Mouse (Mus musculus) layer of hippocampus, postnatal 25 days (tissue): ENCODE results near the gene Samd15. TPM values are rescaled to one million over a fixed set of nuclear protein-coding genes. Genes with fewer than 3 reads are reported as not detected.
A peak's percentile ranks its signal among the peaks of the same experiment; 100 is the strongest.
"Not testable (repeated sequence)": the region's sequence is repeated elsewhere in the genome, so short reads cannot be mapped to it uniquely, and the experiment has no call there.

Source experiments
- DNase-seq, 2 experiments: peaks; one replicate each; pipeline ENCODE4 v3.0.0; 2022; ENCODE audit warnings: mixed read lengths in 2 of 2, low spot score in 1 of 2; ENCODE audit errors: extremely low spot score in 1 of 2
- total RNA-seq, 2 experiments: library from RNA; stranded (reverse); gene quantifications; 2 replicates each; pipeline ENCODE4 v1.2.3; 2021

The Samd15 gene
- total RNA-seq, result 1 to 10 TPM; 2.2 to 3.9 TPM

DNA sequence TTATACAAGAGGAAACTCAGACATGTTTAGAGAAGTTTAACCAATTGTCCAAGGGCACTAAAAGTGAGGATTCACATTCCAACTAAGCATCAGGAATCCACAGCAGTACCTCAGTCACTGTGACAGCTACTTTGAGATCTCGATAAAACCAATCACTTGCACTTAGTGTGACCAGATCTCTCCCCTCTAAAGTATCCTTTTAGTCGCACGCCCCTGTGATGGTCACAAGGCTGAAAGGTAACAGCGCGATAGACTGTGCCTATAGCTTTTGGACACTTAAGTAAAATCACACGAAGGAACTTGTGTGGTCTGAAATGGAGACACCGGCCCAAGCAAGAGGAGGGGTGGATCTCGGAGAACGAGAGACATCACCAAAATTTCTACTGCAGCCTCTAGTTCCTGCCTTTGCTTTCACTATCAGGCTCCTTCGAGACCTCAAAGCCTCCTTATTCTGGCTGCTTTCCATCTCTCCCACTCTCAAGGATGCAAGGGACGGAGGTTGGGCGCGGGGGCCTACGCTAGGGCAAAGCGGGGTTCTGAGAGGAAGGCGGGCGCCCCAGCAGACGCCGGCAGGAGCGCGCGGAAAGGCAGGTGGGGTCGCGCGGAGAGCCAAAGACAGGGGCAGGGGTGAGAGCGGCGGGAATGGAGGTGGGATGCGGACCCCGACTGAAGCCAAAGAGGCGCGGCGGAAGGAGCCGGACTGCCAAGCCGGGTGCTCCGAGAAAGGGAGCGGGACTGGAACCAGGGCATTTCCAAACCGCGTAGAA is at the start of gene Samd15:
Samd15 (plus strand) TSS at position 518 of the 767 bp plus-strand sequence.
- peak; percentile 35 to 39 for DNase-seq

GRCm38 (mm10) chr12:87154448-87154847 is 45.1 kb upstream of the Samd15 start:
- DNase-seq, result not testable (repeated sequence)

GRCm38 (mm10) chr12:87157361-87157760 is 42.2 kb upstream of the Samd15 start:
- DNase-seq, result no peak

- DNase-seq, result no peak
These were observed 41.4 kb upstream of the Samd15 start for GRCm38 (mm10) chr12:87158099-87158498.

GRCm38 (mm10) chr12:87160310-87160709 is 39.2 kb upstream of the Samd15 start:
- no peak for DNase-seq

- no peak for DNase-seq
These were observed 38.7 kb upstream of the Samd15 start for GRCm38 (mm10) chr12:87160815-87161214.

- DNase-seq, result no peak
These were observed 24.2 kb upstream of the Samd15 start for GRCm38 (mm10) chr12:87175194-87175946.

DNA sequence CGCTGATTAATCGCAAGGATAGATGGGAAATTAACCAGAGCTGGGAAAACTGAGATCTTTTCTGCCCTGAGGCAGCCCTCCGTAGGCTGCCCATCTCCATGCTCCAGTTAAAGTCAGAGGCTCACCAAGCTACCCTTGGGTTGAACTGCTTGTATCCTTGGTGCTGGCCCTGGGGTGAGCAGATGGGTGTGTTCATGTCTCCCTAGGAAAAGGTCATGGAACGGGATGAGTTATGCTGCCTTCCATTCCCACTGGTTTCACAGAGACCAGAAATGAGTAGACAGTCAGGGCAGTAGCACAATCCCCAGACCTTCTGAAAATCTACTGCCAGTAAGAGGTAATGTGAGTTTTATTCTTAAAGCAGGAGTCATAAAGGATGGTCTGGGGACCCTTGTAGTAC is 21.9 kb upstream of the Samd15 start:
- no peak for DNase-seq

GRCm38 (mm10) chr12:87193008-87193407 is 6.5 kb upstream of the Samd15 start:
- DNase-seq, result no peak

DNA sequence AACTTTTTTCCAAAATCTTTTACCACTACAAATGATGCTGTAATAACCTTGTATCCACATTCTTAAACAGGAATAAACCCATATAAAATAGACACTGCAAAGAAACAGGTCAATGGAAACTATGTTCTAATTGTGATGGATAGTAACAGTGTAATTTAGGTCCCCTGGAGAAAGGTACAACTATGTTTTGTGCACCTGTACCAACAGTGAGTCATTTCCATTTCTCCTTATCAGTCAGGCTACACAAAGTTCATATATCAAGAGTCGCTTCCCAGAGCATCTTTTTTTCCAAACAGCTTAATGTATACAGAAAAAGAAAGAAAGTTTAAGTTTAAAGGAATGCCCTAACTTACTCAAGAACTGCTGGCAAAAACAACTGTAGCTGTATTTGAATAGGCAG is 4.5 kb upstream of the Samd15 start:
- no peak for DNase-seq

GRCm38 (mm10) chr12:87196310-87196709 is 3.2 kb upstream of the Samd15 start:
- no peak for DNase-seq

GRCm38 (mm10) chr12:87198792-87199191 is 731 bp upstream of the Samd15 start:
- DNase-seq, result no peak

DNA sequence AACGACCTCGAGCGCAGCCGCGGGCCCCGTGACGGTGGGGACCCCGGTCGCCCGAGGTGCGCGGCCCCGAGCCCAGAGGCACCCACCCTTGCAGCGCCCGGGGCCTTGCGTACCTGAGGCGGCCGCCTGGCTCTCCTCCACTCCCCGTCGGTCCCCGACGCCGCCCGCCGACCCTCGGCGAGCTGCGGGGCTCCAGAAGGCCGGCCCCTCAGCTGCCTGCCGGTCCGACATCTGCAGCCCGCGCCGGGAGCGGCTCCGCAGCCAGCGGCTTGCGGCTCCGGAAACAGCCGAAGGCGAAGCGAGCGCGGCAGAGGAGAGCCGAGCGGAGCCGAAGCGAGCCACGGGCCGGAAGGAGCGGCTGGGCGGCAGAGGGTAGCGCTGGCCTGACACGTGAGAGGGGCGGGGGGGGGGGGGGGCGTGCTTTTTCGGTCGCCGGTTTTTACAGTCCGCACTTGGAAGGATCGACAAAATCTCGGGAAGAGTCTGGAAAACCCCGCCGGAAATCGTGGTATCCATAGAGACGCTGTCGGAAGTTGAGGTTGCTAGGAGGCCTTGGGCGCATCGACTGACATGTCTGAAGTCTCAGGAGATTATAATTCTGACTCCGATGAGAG is 557 bp downstream of the Samd15 start, which contains the start of gene Tmed8:
Tmed8 (minus strand) TSS at position 482 of the 614 bp plus-strand sequence.
- peak; percentile 56 to 59 for DNase-seq

- no peak for DNase-seq
These were observed 2.2 kb downstream of the Samd15 start for GRCm38 (mm10) chr12:87201694-87202093.

GRCm38 (mm10) chr12:87205789-87206188 is 6.3 kb downstream of the Samd15 start:
- not testable (repeated sequence) for DNase-seq

DNA sequence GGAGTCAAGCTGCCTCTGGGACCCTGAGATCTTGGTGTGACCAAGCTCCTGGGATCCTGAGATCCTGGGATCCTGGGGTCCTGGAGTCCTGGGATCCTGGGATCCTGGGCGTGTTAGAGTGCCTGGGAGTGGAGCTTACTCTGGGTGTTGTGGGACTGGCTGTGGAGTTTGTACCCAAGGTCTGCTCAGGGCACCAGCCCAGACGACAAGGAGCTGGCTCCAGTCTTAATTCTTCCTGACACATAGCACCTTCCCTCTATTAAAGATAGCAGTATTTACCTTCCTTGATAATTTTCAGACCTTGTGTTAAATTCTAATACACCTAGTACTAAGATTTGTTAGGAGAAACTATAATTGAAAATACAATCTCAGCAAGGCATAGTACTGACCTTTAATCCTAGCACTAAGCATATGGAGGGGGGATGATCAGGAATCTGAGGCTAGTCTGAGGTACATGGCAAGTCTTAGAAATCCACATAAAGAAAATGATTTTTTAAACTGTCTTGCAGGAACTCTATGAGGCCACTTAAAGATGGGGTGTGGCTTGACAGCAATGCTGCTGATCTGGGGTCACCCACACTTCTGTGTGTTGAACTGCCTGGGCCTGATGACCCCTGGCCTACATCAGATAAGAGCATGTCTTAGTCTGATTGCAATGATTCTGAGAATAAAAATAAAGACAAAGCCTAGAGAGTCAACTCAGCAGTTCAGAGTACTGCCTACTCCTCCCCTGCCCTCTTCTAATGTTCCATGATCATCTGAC is 13.5 kb downstream of the Samd15 start:
- DNase-seq, result no peak

- no peak for DNase-seq
These were observed 16.5 kb downstream of the Samd15 start for GRCm38 (mm10) chr12:87216053-87216452.

GRCm38 (mm10) chr12:87217596-87217995 is 18.1 kb downstream of the Samd15 start:
- DNase-seq, result no peak

DNA sequence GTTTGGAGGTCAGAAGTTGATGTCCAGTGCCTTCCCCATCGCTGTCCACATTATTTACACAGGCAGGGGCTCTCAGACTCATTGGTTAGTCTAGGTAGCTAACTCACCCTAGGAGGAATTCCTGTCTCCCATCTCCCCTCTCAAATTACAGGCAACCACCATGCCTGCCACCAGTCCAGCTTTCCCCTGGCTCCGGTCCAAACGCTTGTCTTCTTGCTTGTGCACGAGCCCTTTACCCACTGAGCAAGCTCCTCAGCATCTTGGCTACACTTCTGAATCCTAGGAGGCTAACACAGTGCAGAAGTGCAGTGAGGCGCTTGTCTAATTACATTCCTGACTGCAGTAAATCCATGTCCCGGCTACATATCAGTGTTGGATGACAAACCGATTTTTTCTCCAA is 19.8 kb downstream of the Samd15 start:
- DNase-seq, result no peak

DNA sequence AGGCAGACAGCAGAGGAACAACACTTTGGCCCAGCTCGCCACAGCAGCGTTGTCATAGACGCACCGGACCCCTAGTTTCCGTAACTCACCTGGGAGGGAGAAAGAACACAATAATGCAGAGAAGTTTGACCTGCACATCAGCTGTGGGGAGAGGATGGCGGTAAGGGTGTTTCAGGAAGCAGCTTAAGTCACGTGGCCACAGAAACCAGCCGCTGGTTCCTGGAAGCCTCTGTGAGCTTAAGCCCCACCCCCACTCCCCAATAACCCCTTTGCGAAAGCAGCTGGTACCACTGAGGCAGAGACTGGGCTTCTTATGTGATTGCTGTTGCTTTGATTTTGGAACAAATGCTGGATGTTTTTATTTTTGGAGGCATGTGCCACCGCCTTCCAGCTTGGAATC is 25.4 kb downstream of the Samd15 start:
- no peak for DNase-seq
